In genomic region chr1:91917596-91917995, GRCm38 (mm10) we compare ENCODE assay signal across 14 mouse cellular contexts.
DNase-seq lines count a peak whose midpoint lies in the region; ATAC-seq and TF ChIP-seq lines count a peak whose summit lies in the region.
"Had no signal": no experiment of that assay in that cellular context is flagged by ENCODE, and none has a peak within 500 bp of the region (broad histone marks: within the 10 kb centered on the region; RNA-seq: fewer than 3 reads in every experiment).

No protein-coding gene starts in this region.

- no peaks in the 10 kb centered on the region for H3K36me3 ChIP-seq in kidney, postnatal 0 days (ENCODE audit: insufficient read depth, low read length)
- H3K36me3 ChIP-seq in hindbrain, embryonic 14.5 days (replicated peaks; ENCODE audit: control insufficient read depth, insufficient read depth): no peaks in the 10 kb centered on the region
- H3K36me3 ChIP-seq in thymus, adult 2 months (ENCODE audit: control insufficient read depth, insufficient read depth, low read length): no peaks in the 10 kb centered on the region
- H3K36me3 ChIP-seq: embryonic facial prominence, embryonic 13.5 days; forebrain, embryonic 15.5 days; intestine, embryonic 15.5 days; liver, embryonic 12.5 days had no signal

- no peak for TF ChIP-seq POLR2A in thymus, adult 2 months (IDR thresholded peaks at IDR 0.05; ENCODE audit: control insufficient read depth, extremely low read depth, insufficient read depth, low read length, poor library complexity)

- no peak overlapping the region for H3K27ac ChIP-seq in kidney, postnatal 0 days
- no peak overlapping the region for H3K27ac ChIP-seq in hindbrain, embryonic 14.5 days
- no peak overlapping the region for H3K27ac ChIP-seq in thymus, adult 2 months (ENCODE audit: control insufficient read depth, insufficient read depth, low read length)
- H3K27ac ChIP-seq: embryonic facial prominence, embryonic 13.5 days; forebrain, embryonic 15.5 days; intestine, embryonic 15.5 days; liver, embryonic 12.5 days had no signal

- no peak overlapping the region for H3K4me2 ChIP-seq in kidney, postnatal 0 days (ENCODE audit: low read length)
- no peak overlapping the region for H3K4me2 ChIP-seq in hindbrain, embryonic 14.5 days (replicated peaks)
- H3K4me2 ChIP-seq: embryonic facial prominence, embryonic 13.5 days; forebrain, embryonic 15.5 days; intestine, embryonic 15.5 days; liver, embryonic 12.5 days had no signal

- H3K4me3 ChIP-seq in kidney, postnatal 0 days (replicated peaks; ENCODE audit: low read depth, low read length): no peak overlapping the region
- H3K4me3 ChIP-seq in hindbrain, embryonic 14.5 days (replicated peaks; ENCODE audit: low read length): no peak overlapping the region
- H3K4me3 ChIP-seq in thymus, adult 2 months (ENCODE audit: control insufficient read depth, insufficient read depth, low read length): no peak overlapping the region
- H3K4me3 ChIP-seq: embryonic facial prominence, embryonic 13.5 days; forebrain, embryonic 15.5 days; intestine, embryonic 15.5 days; liver, embryonic 12.5 days; megakaryocyte, embryonic 14.5 days had no signal

- no peak for ATAC-seq in kidney, postnatal 0 days (replicated peaks; ENCODE audit: low FRiP score, low read depth)
- ATAC-seq in hindbrain, embryonic 14.5 days (ENCODE audit: low FRiP score): no peak
- ATAC-seq: forebrain, embryonic 15.5 days; intestine, embryonic 15.5 days; liver, embryonic 12.5 days had no signal

- no peak overlapping the region for H3K9ac ChIP-seq in kidney, postnatal 0 days (ENCODE audit: low read depth, low read length)
- H3K9ac ChIP-seq in hindbrain, embryonic 14.5 days: no peak overlapping the region
- H3K9ac ChIP-seq: embryonic facial prominence, embryonic 13.5 days; forebrain, embryonic 15.5 days; intestine, embryonic 15.5 days; liver, embryonic 12.5 days had no signal

- DNase-seq in heart, postnatal 4 days: peak; percentile 62
- no peak for DNase-seq in heart, postnatal 36 days
- DNase-seq in 3134 (ENCODE audit: extremely low read depth, insufficient read length, low spot score): peak; percentile 25
- DNase-seq in adrenal gland, adult 18-20 months (ENCODE audit: low spot score in 2 of 2): peak; percentile 38 to 64
- peak; percentile 64 for DNase-seq in kidney, postnatal 0 days (ENCODE audit: low spot score)
- DNase-seq in hindbrain, embryonic 14.5 days (ENCODE audit: low spot score): no peak
- no peak for DNase-seq in thymus, adult 2 months
- no peak for DNase-seq in layer of hippocampus, adult 11-12 months (ENCODE audit: low spot score)
- DNase-seq: retina, postnatal 1 day had no signal

- no peaks in the 10 kb centered on the region for H3K9me3 ChIP-seq in kidney, postnatal 0 days (replicated peaks; ENCODE audit: low read length)
- no peaks in the 10 kb centered on the region for H3K9me3 ChIP-seq in hindbrain, embryonic 14.5 days (ENCODE audit: control insufficient read depth, low read length)
- H3K9me3 ChIP-seq: embryonic facial prominence, embryonic 13.5 days; forebrain, embryonic 15.5 days; intestine, embryonic 15.5 days; liver, embryonic 12.5 days; megakaryocyte, embryonic 14.5 days had no signal

- no peaks in the 10 kb centered on the region for H3K27me3 ChIP-seq in kidney, postnatal 0 days (ENCODE audit: insufficient read depth, low read length)
- no peaks in the 10 kb centered on the region for H3K27me3 ChIP-seq in hindbrain, embryonic 14.5 days (ENCODE audit: control insufficient read depth, insufficient read depth, low read length)
- no peaks in the 10 kb centered on the region for H3K27me3 ChIP-seq in thymus, adult 2 months (ENCODE audit: control insufficient read depth, insufficient read depth, low read length)
- H3K27me3 ChIP-seq: embryonic facial prominence, embryonic 13.5 days; forebrain, embryonic 15.5 days; intestine, embryonic 15.5 days; liver, embryonic 12.5 days had no signal

- peaks cover 8% of the 10 kb centered on the region; the same call in 1 of the 2 replicates for H3K4me1 ChIP-seq in kidney, postnatal 0 days (replicated peaks; ENCODE audit: insufficient read depth, low read length)
- no peaks in the 10 kb centered on the region for H3K4me1 ChIP-seq in hindbrain, embryonic 14.5 days (replicated peaks; ENCODE audit: control insufficient read depth, insufficient read depth, low read length)
- H3K4me1 ChIP-seq in thymus, adult 2 months (replicated peaks; ENCODE audit: control insufficient read depth, insufficient read depth, low read length): no peaks in the 10 kb centered on the region
- H3K4me1 ChIP-seq: forebrain, embryonic 15.5 days; megakaryocyte, embryonic 14.5 days had no signal

- 32% methylated on average over 2 of the region's 2 CpGs for WGBS in kidney, postnatal 0 days
- 84% methylated on average over 2 of the region's 2 CpGs for WGBS in hindbrain, embryonic 14.5 days
- whole genome bisulfite sequencing in thymus, adult 2 months: 73% methylated on average over 2 of the region's 2 CpGs

- TF ChIP-seq CTCF in kidney, postnatal 0 days (IDR thresholded peaks at IDR 0.05; ENCODE audit: low read depth): peak; percentile 24; the same call in 1 of the 2 replicates
- TF ChIP-seq CTCF in thymus, adult 2 months (IDR thresholded peaks at IDR 0.05; ENCODE audit: borderline replicate concordance, control insufficient read depth, extremely low read depth, insufficient read depth, low read length, poor library complexity): no peak

- intact Hi-C loops in heart, postnatal 36 days (cut with DNase I): no loop called here

Comparison
In these comparisons a context has a peak if more than half of its experiments do, and no peak if none do; other contexts are left out.
1. DNase-seq: peak in heart, postnatal 4 days (single experiment), 3134 (single experiment), adrenal gland, adult 18-20 months (2 of 2) and kidney, postnatal 0 days (single experiment); none in heart, postnatal 36 days (0 of 2), hindbrain, embryonic 14.5 days (single experiment), thymus, adult 2 months (single experiment) and layer of hippocampus, adult 11-12 months (single experiment).